Mouse (Mus musculus): ENCODE data around the gene Ifitm6.
"Not testable (repeated sequence)": the region's sequence is repeated elsewhere in the genome, so short reads cannot be mapped to it uniquely, and the experiment has no call there.

GRCm38 (mm10) chr7:141017824-141018223 is at the start of gene Ifitm6:
- not testable (repeated sequence) for TF ChIP-seq CTCF (IDR thresholded peaks at IDR 0.05; ENCODE audit: low read depth, low read length); POLR2A (IDR thresholded peaks at IDR 0.05; ENCODE audit: borderline replicate concordance, low read depth, low read length)

Data from bone marrow macrophage, adult 2 months (primary cell).